Mouse (Mus musculus): ENCODE results near the gene Snap47. TPM values are rescaled to one million over a fixed set of nuclear protein-coding genes. Genes with fewer than 3 reads are reported as not detected.
"Not testable (repeated sequence)": the region's sequence is repeated elsewhere in the genome, so short reads cannot be mapped to it uniquely, and the experiment has no call there.

The Snap47 gene
- total RNA-seq, 2 experiments from 2014 or later = 56.4 to 56.8 TPM

DNA sequence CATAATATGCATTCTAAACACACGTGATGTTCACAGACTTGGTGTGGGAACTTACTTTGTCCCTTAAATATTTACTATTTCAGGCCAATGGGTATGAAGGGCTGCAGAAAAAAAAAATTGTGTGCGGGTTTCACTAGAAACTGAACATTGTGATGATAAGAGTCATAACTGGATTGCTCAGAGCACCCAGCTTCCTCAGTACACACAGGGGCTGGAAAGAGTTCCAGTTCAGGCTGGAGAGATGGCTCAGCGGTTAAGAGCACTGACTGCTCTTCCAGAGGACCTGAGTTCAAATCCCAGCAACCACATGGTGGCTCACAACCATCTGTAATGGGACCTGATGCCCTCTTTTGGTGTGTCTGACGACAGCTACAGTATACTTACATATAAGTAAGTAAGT, 83.0 kb downstream of the Snap47 start:
- not testable (repeated sequence) for DNase-seq

DNA sequence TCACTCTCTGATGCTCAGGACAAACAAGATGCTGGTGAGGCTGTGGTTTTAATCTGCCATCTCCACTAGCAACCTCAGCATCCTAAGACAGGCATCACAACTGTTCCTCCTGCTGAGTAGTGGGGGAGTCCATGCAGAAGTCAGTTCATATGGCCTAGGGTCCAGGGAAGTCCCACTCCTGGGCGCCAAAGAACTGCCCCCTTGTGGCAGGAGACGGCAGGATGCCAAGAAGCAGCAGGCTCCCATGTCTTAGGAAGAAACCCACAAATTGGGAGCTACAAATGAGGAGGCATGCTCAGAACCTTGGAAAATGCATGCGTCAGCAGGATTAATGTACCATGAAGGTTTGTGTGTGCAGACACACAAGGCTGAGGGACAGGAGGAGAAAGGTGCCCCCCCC, 84.4 kb downstream of the Snap47 start:
- no peak for DNase-seq

DNA sequence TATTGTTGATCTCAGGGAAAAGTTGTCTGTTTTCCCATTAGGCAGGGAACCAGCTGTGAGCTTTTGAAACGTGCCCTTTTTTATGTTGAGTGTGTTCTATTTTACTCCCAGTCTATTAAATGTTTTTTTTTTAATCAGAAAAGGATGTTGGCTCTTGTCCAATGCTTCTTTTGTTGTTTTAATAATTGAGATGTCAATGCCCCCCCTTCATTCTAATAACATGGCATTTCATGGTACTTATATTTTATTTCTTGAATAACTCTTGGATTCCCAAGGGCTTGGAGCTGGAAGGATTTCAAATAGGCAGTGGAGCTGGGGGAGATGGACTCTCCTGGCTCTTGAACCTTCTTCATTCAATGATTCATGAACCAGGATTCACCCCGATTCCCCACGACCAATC, 85.0 kb downstream of the Snap47 start:
- DNase-seq = no peak

DNA sequence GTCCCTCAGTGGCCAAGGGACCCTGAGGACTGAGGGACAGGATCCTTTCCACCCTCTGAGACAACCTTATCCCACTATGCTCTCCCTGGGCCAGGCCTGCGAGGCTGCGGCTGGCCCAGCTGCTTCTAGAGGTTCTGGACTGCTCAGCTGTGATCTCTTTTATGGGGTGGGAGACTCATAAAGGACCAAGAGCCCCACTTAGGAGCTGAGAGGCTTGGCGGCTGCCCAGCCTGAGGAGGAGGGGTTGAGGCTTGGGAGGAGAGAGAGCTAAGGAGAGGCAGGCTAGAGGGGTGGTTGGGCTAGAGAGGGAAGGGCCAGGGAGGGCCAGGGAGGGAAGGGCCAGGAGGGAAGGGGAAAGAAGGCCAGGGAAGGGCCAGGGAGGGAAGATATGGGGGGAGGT, 86.6 kb downstream of the Snap47 start:
- no peak for DNase-seq

DNA sequence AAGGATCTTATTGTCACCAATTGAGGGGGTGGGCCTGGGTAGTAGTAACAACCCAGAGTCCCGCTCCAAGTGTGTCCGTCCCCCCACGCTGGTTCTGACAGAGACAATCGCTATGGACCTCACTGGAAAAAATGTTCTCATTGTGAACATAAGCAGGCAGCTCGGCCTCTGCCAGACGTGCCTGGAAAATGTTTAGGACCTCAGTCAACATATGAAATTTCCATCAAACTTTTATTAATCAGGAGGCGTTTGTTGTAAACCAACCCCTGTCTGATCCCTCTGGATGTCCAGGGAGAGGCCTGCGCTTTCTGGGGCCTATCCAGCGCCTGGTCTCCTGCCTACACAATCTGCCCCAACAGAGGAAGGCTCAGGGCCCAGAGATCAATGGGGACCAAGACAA, 87.0 kb downstream of the Snap47 start:
- no peak for DNase-seq

DNA sequence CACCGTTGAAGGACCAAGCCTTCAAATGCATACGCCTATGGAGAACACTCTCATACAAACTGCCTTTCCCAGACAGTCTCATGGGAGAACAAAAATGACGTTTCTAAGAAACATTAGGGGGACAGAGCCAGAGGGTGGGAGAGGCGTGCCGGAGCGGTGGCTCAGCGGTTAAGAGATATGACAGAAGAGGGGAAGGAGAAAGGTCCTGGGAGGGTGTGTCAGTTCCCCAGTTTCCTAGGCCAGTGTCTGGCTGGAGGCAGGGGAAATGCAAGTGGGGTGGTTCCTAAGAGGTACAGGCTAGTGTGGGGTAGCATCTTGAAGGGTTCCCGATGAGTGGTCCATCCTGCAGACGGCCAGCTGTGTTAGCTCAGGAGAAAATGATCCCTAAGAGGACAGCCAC, 89.7 kb downstream of the Snap47 start:
- DNase-seq = no peak

Other genes starting within 250 kb of the Snap47 start
- gene Mrpl55, start 248.7 kb downstream of the Snap47 start, total RNA-seq (2021) = 10 to 100 TPM; 72.8 to 78.8 TPM
- gene 2310033P09Rik, start 242.9 kb downstream of the Snap47 start, total RNA-seq (2021) = 10 to 100 TPM; 21.2 to 21.8 TPM
- 100 to 1,000 TPM; 322 to 364 TPM for gene Arf1, start 222.9 kb downstream of the Snap47 start, total RNA-seq (2021)
- gene Wnt3a, start 160.4 kb downstream of the Snap47 start, total RNA-seq (2021) = not detected
- 1 to 10 TPM; 1.7 to 3.5 TPM for gene Wnt9a, start 144.3 kb downstream of the Snap47 start, total RNA-seq (2021)
- not detected for gene Prss38, start 75.5 kb downstream of the Snap47 start, total RNA-seq (2021)
- 1 to 10 TPM; 7.5 to 9.8 TPM for gene Jmjd4, start 1.1 kb downstream of the Snap47 start, total RNA-seq (2021)
- gene Zfp867, start 21.3 kb upstream of the Snap47 start, total RNA-seq (2021) = 1 to 10 TPM; 3.9 to 6.4 TPM
- gene Zkscan17, start 75.6 kb upstream of the Snap47 start, total RNA-seq (2021) = 10 to 100 TPM; 22.6 to 23.4 TPM
- under 1 TPM; 0.42 to 0.51 TPM for gene Nlrp3, start 90.4 kb upstream of the Snap47 start, total RNA-seq (2021)
- not detected for gene Olfr222, start 125.0 kb upstream of the Snap47 start, total RNA-seq (2021)
- gene Olfr223, start 142.1 kb upstream of the Snap47 start, total RNA-seq (2021) = not detected
- gene Mprip, start 210.1 kb upstream of the Snap47 start, total RNA-seq (2021) = 100 to 1,000 TPM; 216 to 263 TPM

Data from adrenal gland, postnatal 10 days (tissue).